Mouse (Mus musculus) thymus, adult 2 months (tissue): ENCODE measurements around the gene Rnf32.

Experiments
- CTCF ChIP-seq: fragments of 200-500 bp; IDR thresholded peaks from 2 replicates; pipeline ENCODE4 v1.5.1; 2012; ENCODE audit warnings: mild to moderate bottlenecking, control low read depth, low read length, moderate library complexity, borderline replicate concordance; ENCODE audit not compliant: control insufficient read depth, poor library complexity, insufficient read depth; ENCODE audit errors: extremely low read depth
- POLR2A ChIP-seq: fragments of 200-500 bp; IDR thresholded peaks from 2 replicates; pipeline ENCODE4 v1.6.1; 2012; ENCODE audit warnings: mild to moderate bottlenecking, low read length, control low read depth, moderate library complexity; ENCODE audit not compliant: control insufficient read depth, poor library complexity, insufficient read depth; ENCODE audit errors: extremely low read depth

- no peak for TF ChIP-seq POLR2A
- no peak for TF ChIP-seq CTCF
These were observed 79.0 kb downstream of the Rnf32 start for GRCm38 (mm10) chr5:29274746-29275145.
